Comparison of ENCODE assay signal across 26 mouse cellular contexts in the genomic region with DNA sequence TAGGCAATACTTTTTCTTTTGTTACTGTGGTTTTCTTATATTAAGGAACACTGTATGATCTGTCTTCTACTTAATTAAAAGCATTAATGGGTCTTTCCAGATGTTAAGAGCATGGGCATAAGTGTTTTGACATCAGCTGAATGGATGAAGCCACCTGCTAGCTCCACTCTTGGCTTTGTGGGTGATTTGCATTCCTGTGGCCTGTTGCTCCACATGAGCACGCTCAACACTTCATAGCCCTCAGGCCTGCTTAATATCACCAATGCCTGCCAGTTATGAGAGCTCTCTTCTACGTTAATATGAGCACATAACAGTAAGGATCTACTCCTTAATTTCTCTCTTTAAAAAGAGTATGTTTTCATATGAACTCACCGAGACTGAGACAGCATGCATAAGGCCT.
DNase-seq lines count a peak whose midpoint lies in the region; ATAC-seq lines count a peak whose summit lies in the region.
"Had no signal": no experiment of that assay in that cellular context is flagged by ENCODE, and none has a peak within 500 bp of the region (broad histone marks: within the 10 kb centered on the region; RNA-seq: fewer than 3 reads in every experiment).

No protein-coding gene starts in this region.

- H3K9ac ChIP-seq in embryonic facial prominence, embryonic 14.5 days (ENCODE audit: low read depth, low read length): no peak overlapping the region
- H3K9ac ChIP-seq: embryonic facial prominence, embryonic 15.5 days; heart, embryonic 15.5 days; limb, embryonic 15.5 days; liver, embryonic 14.5 days; midbrain, embryonic 13.5 days; neural tube, embryonic 13.5 days; stomach, embryonic 15.5 days had no signal

- no peaks in the 10 kb centered on the region for H3K36me3 ChIP-seq in embryonic facial prominence, embryonic 14.5 days (ENCODE audit: control insufficient read depth, insufficient read depth, low read length)
- H3K36me3 ChIP-seq in embryonic facial prominence, embryonic 10.5 days (replicated peaks): no peaks in the 10 kb centered on the region
- no peaks in the 10 kb centered on the region for H3K36me3 ChIP-seq in forebrain, embryonic 10.5 days (replicated peaks)
- H3K36me3 ChIP-seq: embryonic facial prominence, embryonic 15.5 days; heart, embryonic 15.5 days; hindbrain, embryonic 10.5 days; limb, embryonic 15.5 days; midbrain, embryonic 13.5 days; neural tube, embryonic 13.5 days; stomach, embryonic 15.5 days had no signal

- no peak overlapping the region for H3K27ac ChIP-seq in embryonic facial prominence, embryonic 14.5 days (replicated peaks; ENCODE audit: low read depth, low read length)
- H3K27ac ChIP-seq in embryonic facial prominence, embryonic 10.5 days (replicated peaks): no peak overlapping the region
- no peak overlapping the region for H3K27ac ChIP-seq in forebrain, embryonic 10.5 days
- H3K27ac ChIP-seq: embryonic facial prominence, embryonic 15.5 days; heart, embryonic 15.5 days; hindbrain, embryonic 10.5 days; limb, embryonic 15.5 days; liver, embryonic 14.5 days; midbrain, embryonic 13.5 days; neural tube, embryonic 13.5 days; stomach, embryonic 15.5 days had no signal

- intact Hi-C loops in left cerebral cortex, postnatal 14 days (cut with DNase I): no loop called here

- no peaks in the 10 kb centered on the region for H3K9me3 ChIP-seq in embryonic facial prominence, embryonic 14.5 days (ENCODE audit: control insufficient read depth, low read length)
- H3K9me3 ChIP-seq in embryonic facial prominence, embryonic 10.5 days: no peaks in the 10 kb centered on the region
- no peaks in the 10 kb centered on the region for H3K9me3 ChIP-seq in forebrain, embryonic 10.5 days
- H3K9me3 ChIP-seq: embryonic facial prominence, embryonic 15.5 days; heart, embryonic 15.5 days; hindbrain, embryonic 10.5 days; limb, embryonic 15.5 days; megakaryocyte, embryonic 14.5 days; midbrain, embryonic 13.5 days; neural tube, embryonic 13.5 days; stomach, embryonic 15.5 days had no signal

- peak; percentile 51 for DNase-seq in embryonic facial prominence, embryonic 14.5 days (ENCODE audit: low spot score)
- no peak for DNase-seq in embryonic facial prominence, embryonic 10.5 days (ENCODE audit: low spot score)
- DNase-seq in 3134 (ENCODE audit: extremely low read depth, insufficient read length, low spot score) (peak; percentile 35), NIH3T3 (ENCODE audit: low read depth) (peak; percentile 52)
- DNase-seq in lung, postnatal 25 days (ENCODE audit: low spot score): peak; percentile 39
- no peak for DNase-seq in forebrain, embryonic 10.5 days (ENCODE audit: extremely low spot score, low spot score)
- no peak for DNase-seq in left cerebral cortex, postnatal 14 days (ENCODE audit: low spot score in 2 of 2)
- DNase-seq: adrenal gland, postnatal 14 days; cerebellum, adult 2 months; cerebellum, postnatal 25 days; gastrocnemius, postnatal 14 days; heart, adult 18-20 months; kidney, postnatal 25 days; thymus, postnatal 25 days had no signal

- WGBS in embryonic facial prominence, embryonic 14.5 days: 44% methylated on average over 3 of the region's 3 CpGs
- 86% methylated on average over 3 of the region's 3 CpGs for WGBS in embryonic facial prominence, embryonic 10.5 days
- 89% methylated on average over 3 of the region's 3 CpGs for WGBS in forebrain, embryonic 10.5 days

- H3K4me1 ChIP-seq in embryonic facial prominence, embryonic 14.5 days (ENCODE audit: control insufficient read depth, insufficient read depth, low read length): no peaks in the 10 kb centered on the region
- H3K4me1 ChIP-seq in embryonic facial prominence, embryonic 10.5 days: no peaks in the 10 kb centered on the region
- H3K4me1 ChIP-seq in forebrain, embryonic 10.5 days: no peaks in the 10 kb centered on the region
- H3K4me1 ChIP-seq: embryonic facial prominence, embryonic 15.5 days; hindbrain, embryonic 10.5 days; limb, embryonic 15.5 days; megakaryocyte, embryonic 14.5 days; midbrain, embryonic 13.5 days; neural tube, embryonic 13.5 days; stomach, embryonic 15.5 days had no signal

- no peak overlapping the region for H3K4me2 ChIP-seq in embryonic facial prominence, embryonic 14.5 days (ENCODE audit: low read depth, low read length)
- H3K4me2 ChIP-seq: embryonic facial prominence, embryonic 15.5 days; heart, embryonic 15.5 days; limb, embryonic 15.5 days; midbrain, embryonic 13.5 days; neural tube, embryonic 13.5 days; stomach, embryonic 15.5 days had no signal

- H3K27me3 ChIP-seq in embryonic facial prominence, embryonic 14.5 days (replicated peaks; ENCODE audit: control insufficient read depth, insufficient read depth, low read length): no peaks in the 10 kb centered on the region
- H3K27me3 ChIP-seq in embryonic facial prominence, embryonic 10.5 days (replicated peaks; ENCODE audit: low read depth, poor library complexity, severe bottlenecking): no peaks in the 10 kb centered on the region
- H3K27me3 ChIP-seq in forebrain, embryonic 10.5 days (ENCODE audit: poor library complexity, severe bottlenecking): no peaks in the 10 kb centered on the region
- H3K27me3 ChIP-seq: embryonic facial prominence, embryonic 15.5 days; heart, embryonic 15.5 days; limb, embryonic 15.5 days; megakaryocyte, embryonic 14.5 days; midbrain, embryonic 13.5 days; neural tube, embryonic 13.5 days; stomach, embryonic 15.5 days had no signal

- no peak for ATAC-seq in embryonic facial prominence, embryonic 14.5 days (ENCODE audit: low read depth)
- ATAC-seq: forebrain, embryonic 16.5 days; hindbrain, embryonic 16.5 days; intestine, embryonic 16.5 days; midbrain, embryonic 13.5 days had no signal

- no peak overlapping the region for H3K4me3 ChIP-seq in embryonic facial prominence, embryonic 14.5 days (ENCODE audit: low read depth, low read length)
- no peak overlapping the region for H3K4me3 ChIP-seq in embryonic facial prominence, embryonic 10.5 days
- H3K4me3 ChIP-seq in forebrain, embryonic 10.5 days: no peak overlapping the region
- H3K4me3 ChIP-seq: embryonic facial prominence, embryonic 15.5 days; heart, embryonic 15.5 days; hindbrain, embryonic 10.5 days; limb, embryonic 15.5 days; megakaryocyte, embryonic 14.5 days; midbrain, embryonic 13.5 days; neural tube, embryonic 13.5 days; stomach, embryonic 15.5 days had no signal

Comparison
In these comparisons a context has a peak if more than half of its experiments do, and no peak if none do; other contexts are left out.
1. DNase-seq: peak in embryonic facial prominence, embryonic 14.5 days (single experiment), 3134 (single experiment), NIH3T3 (single experiment) and lung, postnatal 25 days (single experiment); none in embryonic facial prominence, embryonic 10.5 days (single experiment), forebrain, embryonic 10.5 days (single experiment) and left cerebral cortex, postnatal 14 days (0 of 2).